Mouse (Mus musculus) C2C12 (cell line): ENCODE measurements around the gene Il16. TPM values are rescaled to one million over a fixed set of nuclear protein-coding genes. Genes with fewer than 3 reads are reported as not detected.

Source experiments
- H3K27me3 ChIP-seq: one replicate; pipeline ENCODE4 v1.6.1; 2011; ENCODE audit not compliant: control insufficient read depth, insufficient read depth, insufficient read length
- H3K36me3 ChIP-seq: one replicate; pipeline ENCODE4 v1.6.1; 2011; ENCODE audit not compliant: control insufficient read depth, insufficient read depth
- H3K4me3 ChIP-seq: one replicate; pipeline ENCODE4 v1.5.1; 2011; ENCODE audit warnings: mild to moderate bottlenecking, control low read depth; ENCODE audit not compliant: poor library complexity, insufficient read depth, severe bottlenecking
- H3K79me2 ChIP-seq: one replicate; pipeline ENCODE4 v1.6.1; 2011; ENCODE audit not compliant: control insufficient read depth, insufficient read depth
- H3K79me3 ChIP-seq: one replicate; pipeline ENCODE4 v1.6.1; 2011; ENCODE audit warnings: low read depth, control low read depth
- H3ac ChIP-seq: one replicate; pipeline ENCODE3; 2011; ENCODE audit warnings: low read depth; ENCODE audit not compliant: control insufficient read depth, insufficient read length
- CEBPB ChIP-seq: IDR thresholded peaks from one replicate; pipeline ENCODE4 v1.6.1; 2011; ENCODE audit warnings: low read depth, mild to moderate bottlenecking, control low read depth, moderate library complexity
- CTCF ChIP-seq: IDR thresholded peaks from one replicate; pipeline ENCODE4 v1.5.1; 2011; ENCODE audit not compliant: control insufficient read depth, insufficient read depth, insufficient read length
- FOSL1 ChIP-seq: IDR thresholded peaks from one replicate; pipeline ENCODE4 v1.8.0; 2011; ENCODE audit warnings: mild to moderate bottlenecking, low read length; ENCODE audit not compliant: poor library complexity, insufficient read depth, severe bottlenecking
- MAX ChIP-seq: IDR thresholded peaks from one replicate; pipeline ENCODE4 v1.6.1; 2011; ENCODE audit warnings: mild to moderate bottlenecking, control low read depth
- MYOD1 ChIP-seq: IDR thresholded peaks from one replicate; pipeline ENCODE4 v1.6.1; 2011; ENCODE audit warnings: low read depth; ENCODE audit not compliant: control insufficient read depth, insufficient read length
- MYOG ChIP-seq: IDR thresholded peaks from one replicate; pipeline ENCODE4 v1.6.1; 2011; ENCODE audit not compliant: control insufficient read depth, insufficient read length; ENCODE audit errors: extremely low read depth
- USF1 ChIP-seq: IDR thresholded peaks from one replicate; pipeline ENCODE4 v1.6.1; 2011; ENCODE audit warnings: low read depth, mild to moderate bottlenecking, control low read depth, moderate library complexity
- polyA plus RNA-seq: library from polyadenylated mRNA; unstranded; fragments of >200 nt; fragmentation: generic; extraction: Trizol; gene quantifications from one replicate; pipeline ENCODE4 v1.2.1, GENCODE M21; 2012; ENCODE audit warnings: missing spikeins

Il16 gene
- polyA plus RNA-seq, 1 experiment: not detected

- Histone ChIP-seq H3K79me3 (no peaks in the 10 kb centered on the region), H3K4me3 (no peak overlapping the region), H3K79me2 (no peaks in the 10 kb centered on the region), H3K36me3 (no peaks in the 10 kb centered on the region), H3K27me3 (no peaks in the 10 kb centered on the region), H3ac (no peak overlapping the region)
- TF ChIP-seq FOSL1: no peak
- TF ChIP-seq CEBPB: no peak
- no peak for TF ChIP-seq CTCF
- TF ChIP-seq MYOG: no peak
- no peak for TF ChIP-seq USF1
- TF ChIP-seq MYOD1: no peak
- no peak for TF ChIP-seq MAX
Measured at GRCm38 (mm10) chr7:83641163-83641562, 104.4 kb downstream of the Il16 start.

DNA sequence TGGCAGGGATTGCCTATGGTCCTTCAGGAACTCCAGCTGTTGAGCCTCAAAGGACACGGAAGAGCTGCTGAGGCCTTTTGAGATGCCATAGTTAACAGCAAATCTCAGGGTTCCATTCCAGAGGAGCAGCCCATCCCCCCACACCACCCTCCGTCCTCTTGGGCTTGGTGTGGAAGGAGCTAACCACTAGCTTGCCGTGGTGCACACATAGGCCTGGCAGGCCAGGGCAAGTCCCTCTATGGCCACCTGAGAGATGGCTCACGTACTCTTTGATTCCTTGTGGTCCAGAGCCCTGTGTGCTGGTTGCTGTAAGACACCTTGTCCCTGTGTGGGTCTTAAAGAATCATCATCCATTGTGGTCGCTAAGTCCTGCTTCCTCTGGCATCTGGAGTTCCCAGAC, 104.9 kb downstream of the Il16 start:
- Histone ChIP-seq H3K27me3 (no peaks in the 10 kb centered on the region), H3K79me2 (no peaks in the 10 kb centered on the region), H3K4me3 (no peak overlapping the region), H3K79me3 (no peaks in the 10 kb centered on the region), H3ac (no peak overlapping the region), H3K36me3 (no peaks in the 10 kb centered on the region)
- no peak for TF ChIP-seq CEBPB

- H3K36me3 ChIP-seq: no peaks in the 10 kb centered on the region
- H3ac ChIP-seq: no peak overlapping the region
- H3K79me2 ChIP-seq: no peaks in the 10 kb centered on the region
- no peaks in the 10 kb centered on the region for H3K79me3 ChIP-seq
- H3K4me3 ChIP-seq: no peak overlapping the region
- TF ChIP-seq CEBPB (no peak), CTCF (no peak), MAX (no peak), USF1 (no peak), MYOG (no peak), MYOD1 (no peak), FOSL1 (no peak)
- no peaks in the 10 kb centered on the region for H3K27me3 ChIP-seq
Measured at GRCm38 (mm10) chr7:83639084-83639483, 106.4 kb downstream of the Il16 start.

DNA sequence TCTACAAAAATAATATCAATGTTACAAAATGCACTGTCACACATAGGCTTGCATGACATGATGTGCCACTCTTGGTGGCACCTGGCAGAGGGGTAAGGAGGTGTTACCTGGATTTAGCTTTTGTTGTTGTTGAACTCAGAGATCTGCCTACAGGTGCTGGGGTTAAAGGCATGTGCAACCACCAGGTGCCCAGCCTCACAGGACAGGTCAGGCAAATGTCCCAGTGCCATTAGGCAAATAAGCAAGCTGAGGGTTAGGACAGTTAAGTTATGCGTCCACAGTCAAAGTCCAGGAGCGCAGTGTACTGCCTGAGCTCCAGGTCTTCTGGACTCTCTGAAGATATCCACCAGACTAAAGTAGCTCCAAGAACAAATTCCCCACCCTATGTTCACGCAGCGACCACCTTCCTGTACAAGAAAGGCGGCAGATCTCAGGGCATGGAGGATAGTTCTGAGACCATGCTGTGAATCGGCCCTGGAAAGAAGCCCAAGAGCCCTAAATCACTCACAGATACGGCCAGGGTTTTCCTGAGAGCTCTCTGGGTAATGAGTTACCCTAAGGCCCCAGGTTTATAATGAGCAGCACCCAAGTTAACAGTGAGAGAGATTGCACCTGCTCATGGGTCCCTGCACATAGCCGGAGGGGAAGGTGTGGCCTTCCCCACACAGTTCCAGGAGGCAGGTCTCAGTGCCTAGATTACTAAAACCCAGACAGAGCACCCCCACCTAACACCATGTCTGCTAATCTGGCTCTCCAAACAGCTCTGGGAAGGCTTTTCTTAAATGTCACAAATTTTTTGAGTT, 107.5 kb downstream of the Il16 start:
- Histone ChIP-seq H3K79me2 (no peaks in the 10 kb centered on the region), H3K36me3 (no peaks in the 10 kb centered on the region)

DNA sequence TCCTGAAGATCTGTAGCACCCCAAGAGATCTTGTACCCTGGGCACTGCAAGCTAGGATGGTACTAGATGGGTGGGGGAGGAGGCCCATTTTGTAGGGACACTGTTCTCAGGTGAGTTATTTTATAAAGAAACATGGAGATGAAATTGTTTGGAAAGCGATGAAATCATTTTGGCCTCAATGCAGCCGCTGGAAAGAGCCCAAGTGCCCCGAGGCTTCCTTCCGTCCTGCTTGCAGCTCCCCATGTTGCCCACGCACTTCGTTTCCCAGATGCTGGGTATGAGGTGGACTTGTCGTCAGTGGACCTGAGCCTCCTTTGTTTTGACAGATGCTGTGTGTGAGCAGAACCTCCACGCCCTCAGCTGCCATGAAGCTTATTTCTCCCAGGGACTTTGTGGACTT, 109.1 kb downstream of the Il16 start:
- no peak overlapping the region for H3ac ChIP-seq
- H3K79me3 ChIP-seq: no peaks in the 10 kb centered on the region
- no peaks in the 10 kb centered on the region for H3K36me3 ChIP-seq
- no peak overlapping the region for H3K4me3 ChIP-seq
- H3K79me2 ChIP-seq: no peaks in the 10 kb centered on the region
- no peak for TF ChIP-seq MAX
- TF ChIP-seq USF1: no peak
- TF ChIP-seq CTCF: no peak
- no peak for TF ChIP-seq MYOG
- H3K27me3 ChIP-seq: no peaks in the 10 kb centered on the region

More for the DNA sequence above, 107.5 kb downstream of the Il16 start:
- Histone ChIP-seq H3K79me3 (no peaks in the 10 kb centered on the region), H3K4me3 (no peak overlapping the region), H3ac (no peak overlapping the region), H3K27me3 (no peaks in the 10 kb centered on the region)
- no peak for TF ChIP-seq FOSL1
- no peak for TF ChIP-seq CEBPB
- TF ChIP-seq MYOD1: no peak
- TF ChIP-seq CTCF: no peak
- no peak for TF ChIP-seq USF1
- TF ChIP-seq MAX: no peak
- no peak for TF ChIP-seq MYOG

DNA sequence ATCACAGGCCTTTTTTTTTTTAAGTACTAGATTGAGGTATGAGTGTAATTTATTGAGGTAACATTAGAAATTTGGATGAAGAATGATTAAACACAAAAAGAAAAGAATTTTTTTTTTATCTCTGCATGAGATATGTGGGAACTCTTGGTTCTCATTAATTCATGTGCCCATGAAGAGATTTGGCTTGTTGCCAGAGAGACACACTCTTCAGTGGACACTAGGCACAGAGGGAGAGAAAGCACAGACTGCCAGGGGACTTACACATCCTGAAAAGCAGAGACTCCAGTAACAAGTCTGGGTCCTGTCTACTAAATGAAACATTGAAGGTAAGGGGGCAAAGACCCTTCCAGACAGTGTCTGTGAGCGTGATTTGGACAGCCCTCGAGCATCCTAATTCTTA, 109.8 kb downstream of the Il16 start:
- no peaks in the 10 kb centered on the region for H3K79me3 ChIP-seq
- H3K79me2 ChIP-seq: no peaks in the 10 kb centered on the region
- TF ChIP-seq MAX (no peak), MYOG (no peak)
- H3K27me3 ChIP-seq: no peaks in the 10 kb centered on the region
- H3ac ChIP-seq: no peak overlapping the region
- no peak overlapping the region for H3K4me3 ChIP-seq
- H3K36me3 ChIP-seq: no peaks in the 10 kb centered on the region
